Mouse (Mus musculus) kidney, embryonic 14.5 days (tissue): ENCODE data around the gene Clps. TPM values are rescaled to one million over a fixed set of nuclear protein-coding genes. Genes with fewer than 3 reads are reported as not detected.

ENCODE experiments used
- ATAC-seq: fragments of 200-750 bp; cut with Nextera tagmentation; 2 replicates; pipeline ENCODE4 v1.8.0; 2017; ENCODE audit warnings: moderate number of reproducible peaks, mild to moderate bottlenecking, moderate TSS enrichment, moderate library complexity; ENCODE audit not compliant: low FRiP score, low TSS enrichment
- H3K27ac ChIP-seq: fragments of 300-500 bp; sonication (generic); 2 replicates; pipeline ENCODE4 v1.5.1; 2014; ENCODE audit warnings: low read depth, mild to moderate bottlenecking, low read length, moderate library complexity, mixed read lengths
- H3K27me3 ChIP-seq: fragments of 300-500 bp; sonication (generic); 2 replicates; pipeline ENCODE4 v1.6.1; 2014; ENCODE audit warnings: mild to moderate bottlenecking, low read length; ENCODE audit not compliant: control insufficient read depth, insufficient read depth
- H3K36me3 ChIP-seq: fragments of 300-500 bp; sonication (generic); 2 replicates; pipeline ENCODE4 v1.6.1; 2014; ENCODE audit warnings: low read length, mixed read lengths; ENCODE audit not compliant: control insufficient read depth, insufficient read depth
- H3K4me1 ChIP-seq: fragments of 300-500 bp; sonication (generic); 2 replicates; pipeline ENCODE4 v1.6.1; 2014; ENCODE audit warnings: low read length, mixed read lengths; ENCODE audit not compliant: control insufficient read depth, insufficient read depth
- H3K4me2 ChIP-seq: fragments of 300-500 bp; sonication (generic); replicated peaks from 2 replicates; pipeline ENCODE4 v1.6.1; 2014; ENCODE audit warnings: low read depth, mild to moderate bottlenecking, low read length
- H3K4me3 ChIP-seq: fragments of 300-500 bp; sonication (generic); 2 replicates; pipeline ENCODE4 v1.5.1; 2014; ENCODE audit warnings: mild to moderate bottlenecking, low read length
- H3K9ac ChIP-seq: fragments of 300-500 bp; sonication (generic); 2 replicates; pipeline ENCODE4 v1.6.1; 2014; ENCODE audit warnings: low read depth, mild to moderate bottlenecking, low read length, moderate library complexity
- H3K9me3 ChIP-seq: fragments of 300-500 bp; sonication (generic); 2 replicates; pipeline ENCODE4 v1.6.1; 2016; ENCODE audit warnings: low read length; ENCODE audit not compliant: control insufficient read depth
- WGBS: fragments of 180-500 bp; shearing (Covaris S2); extraction: QIAGEN DNeasy Blood & Tissue Kit; methylation state at CpG from one replicate; pipeline ENCODE4 v1.1.7; 2014; 5-methylcytosine and 5-hydroxymethylcytosine counted together
- microRNA-seq: library from miRNA; unstranded; fragments of <30 nt; microRNA quantifications from one replicate; pipeline ENCODE4, GENCODE M21; 2016
- polyA plus RNA-seq: library from polyadenylated mRNA; unstranded; fragments of >200 nt; fragmentation: Nextera tagmentation; extraction: Ambion mirVana; gene quantifications from 2 replicates; pipeline ENCODE4 v1.2.1, GENCODE M21; 2014

The Clps gene
- polyA plus RNA-seq, 1 experiment from 2014 or later = not detected

DNA sequence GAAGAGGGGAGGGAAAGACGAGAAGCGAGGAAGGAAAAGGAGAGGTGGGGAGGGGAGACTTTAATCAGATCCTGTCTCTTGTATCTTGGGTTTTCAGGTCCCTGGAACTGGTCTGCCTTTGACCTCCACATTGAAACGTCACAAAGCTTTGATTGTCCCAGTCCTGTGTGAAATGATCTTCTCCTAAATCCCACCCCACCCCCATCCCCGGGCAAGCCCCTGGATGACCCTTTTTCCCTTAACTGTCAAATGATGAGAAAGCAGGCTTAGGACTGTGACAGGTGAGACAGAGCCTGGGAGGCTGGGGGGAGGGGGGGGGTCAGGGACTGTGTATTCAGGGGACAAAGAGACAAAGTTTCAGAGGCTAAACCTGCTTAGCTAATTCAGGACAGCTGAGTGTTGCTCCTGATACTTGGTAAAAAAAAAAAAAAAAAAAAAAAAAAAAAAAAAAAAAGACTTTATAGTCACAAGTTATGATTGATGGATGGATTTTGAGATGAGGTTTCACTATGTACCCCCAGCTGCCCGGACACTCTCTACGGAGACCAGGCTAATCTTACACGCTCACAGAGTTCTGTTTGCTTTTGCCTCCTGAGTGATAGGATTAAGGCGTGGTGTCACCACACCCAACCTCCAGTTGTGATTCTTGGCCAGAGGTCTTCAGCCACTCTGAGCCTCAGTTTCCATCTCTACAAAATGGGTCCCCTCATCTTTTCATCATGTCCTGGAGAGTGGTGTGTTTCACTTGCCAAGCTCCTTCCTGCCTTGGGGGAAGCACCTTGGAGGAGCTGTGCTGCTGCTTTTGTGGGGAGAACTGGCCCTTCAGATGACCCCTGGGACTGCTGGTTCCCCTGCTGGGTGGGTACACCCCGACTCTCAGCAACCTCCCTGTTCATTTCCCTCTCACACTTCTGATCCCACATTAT is 48.7 kb downstream of the Clps start:
- ATAC-seq = no peak
- 26% methylated on average over 9 of the region's 9 CpGs for WGBS
- no peak overlapping the region for H3K4me2 ChIP-seq
- no peaks in the 10 kb centered on the region for H3K9me3 ChIP-seq
- H3K9ac ChIP-seq = no peak overlapping the region
- H3K27ac ChIP-seq = 0 out of 2 replicates have a peak overlapping the region, but pooled peaks have one; percentile 44
- no peaks in the 10 kb centered on the region for H3K27me3 ChIP-seq
- H3K36me3 ChIP-seq = no peaks in the 10 kb centered on the region
- peaks cover 30% of the 10 kb centered on the region for H3K4me1 ChIP-seq
- H3K4me3 ChIP-seq = no peak overlapping the region

DNA sequence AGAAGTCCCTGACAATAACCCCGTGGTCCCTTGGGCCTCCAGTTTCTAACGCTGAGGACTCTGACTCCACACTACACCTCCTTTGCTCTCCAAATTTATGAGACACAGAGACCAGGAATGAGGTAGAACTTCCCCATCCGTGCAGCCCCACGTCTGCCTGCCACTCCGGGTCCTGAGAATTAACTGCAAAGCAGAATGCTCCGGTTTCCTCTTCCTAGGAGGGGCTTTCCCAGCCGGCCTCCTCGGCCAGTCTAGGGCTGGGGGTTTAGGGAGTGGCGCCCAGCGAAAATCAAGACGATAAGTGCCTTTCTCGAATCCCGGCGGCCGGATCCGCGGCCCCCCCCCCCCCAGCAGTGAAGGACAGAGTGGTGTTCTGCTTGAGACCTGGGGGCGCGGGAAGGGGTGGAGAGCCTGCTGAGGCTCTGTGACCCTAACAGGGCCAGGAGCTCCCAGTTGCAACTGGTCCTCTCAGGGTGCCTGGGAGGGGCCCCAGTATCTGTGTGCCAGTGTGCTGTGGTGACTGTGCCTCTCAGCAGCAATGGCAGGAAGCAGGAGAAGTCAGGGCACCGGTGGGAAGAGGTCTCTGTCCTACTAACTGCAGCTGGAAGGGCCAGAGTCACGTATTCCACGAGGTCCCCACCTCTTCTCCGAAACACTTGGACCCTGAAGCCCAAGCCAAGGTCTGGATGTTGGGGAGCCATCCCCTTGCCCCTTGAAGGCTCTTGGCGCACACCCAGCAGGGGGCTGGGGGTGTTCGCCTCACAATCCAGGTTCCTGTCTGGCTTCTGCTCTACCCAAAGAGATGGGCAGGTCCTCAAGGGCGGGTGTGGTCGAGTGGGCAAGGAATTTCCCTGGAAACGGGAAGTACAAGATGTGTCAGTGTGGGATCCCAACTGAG is 49.9 kb downstream of the Clps start:
- Histone ChIP-seq H3K4me1 (peaks cover 34% of the 10 kb centered on the region), H3K9ac (peak overlapping the region; percentile 37), H3K36me3 (no peaks in the 10 kb centered on the region), H3K4me3 (peak overlapping the region; percentile 17), H3K9me3 (no peaks in the 10 kb centered on the region), H3K4me2 (peak overlapping the region; percentile 41), H3K27ac (peak overlapping the region; percentile 59; the same call in 1 of the 2 replicates), H3K27me3 (no peaks in the 10 kb centered on the region)
- 6% methylated on average over 23 of the region's 28 CpGs for WGBS
- ATAC-seq = no peak

Small RNA genes within 50 kb of the gene (microRNA-seq; reads per million reads assigned to microRNA genes)
- not detected for gene Gm25195
- gene Mir6969 = not detected

Other genes starting within 250 kb of the Clps start
- gene Fance, start 247.2 kb downstream of the Clps start, polyA plus RNA-seq = 24.1 and 31.9 TPM in 2 replicates
- gene Rpl10a, start 232.3 kb downstream of the Clps start, polyA plus RNA-seq = 911 and 1,064 TPM in 2 replicates
- gene Tead3, start 209.9 kb downstream of the Clps start, polyA plus RNA-seq = 8.7 and 10.9 TPM in 2 replicates
- gene Tulp1, start 195.5 kb downstream of the Clps start, polyA plus RNA-seq = 5.1 and 5.6 TPM in 2 replicates
- gene Fkbp5, start 43.2 kb downstream of the Clps start, polyA plus RNA-seq = 10.0 and 14.0 TPM in 2 replicates
- gene Armc12, start 30.0 kb downstream of the Clps start, polyA plus RNA-seq = not detected in 2 replicates
- gene Clpsl2, start 11.4 kb downstream of the Clps start, polyA plus RNA-seq = not detected in 2 replicates
- 0.45 and 0.51 TPM in 2 replicates for gene Lhfpl5, start 14.9 kb upstream of the Clps start, polyA plus RNA-seq
- 134 and 140 TPM in 2 replicates for gene Srpk1, start 61.9 kb upstream of the Clps start, polyA plus RNA-seq
- gene Slc26a8, start 129.5 kb upstream of the Clps start, polyA plus RNA-seq = 0.69 and 1.3 TPM in 2 replicates
- 36.4 and 61.6 TPM in 2 replicates for gene Mapk14, start 130.6 kb upstream of the Clps start, polyA plus RNA-seq
- gene AC170998.1, start 165.3 kb upstream of the Clps start, polyA plus RNA-seq = 2.7 and 3.3 TPM in 2 replicates
- 31.5 and 44.6 TPM in 2 replicates for gene Mapk13, start 208.5 kb upstream of the Clps start, polyA plus RNA-seq
- 10.2 and 16.2 TPM in 2 replicates for gene Brpf3, start 240.3 kb upstream of the Clps start, polyA plus RNA-seq